Mouse (Mus musculus): ENCODE results near the gene Abhd17a. TPM values are rescaled to one million over a fixed set of nuclear protein-coding genes. Genes with fewer than 3 reads are reported as not detected.

Abhd17a gene
- polyA plus RNA-seq, 2 experiments = 41.2 to 55.0 TPM

DNA sequence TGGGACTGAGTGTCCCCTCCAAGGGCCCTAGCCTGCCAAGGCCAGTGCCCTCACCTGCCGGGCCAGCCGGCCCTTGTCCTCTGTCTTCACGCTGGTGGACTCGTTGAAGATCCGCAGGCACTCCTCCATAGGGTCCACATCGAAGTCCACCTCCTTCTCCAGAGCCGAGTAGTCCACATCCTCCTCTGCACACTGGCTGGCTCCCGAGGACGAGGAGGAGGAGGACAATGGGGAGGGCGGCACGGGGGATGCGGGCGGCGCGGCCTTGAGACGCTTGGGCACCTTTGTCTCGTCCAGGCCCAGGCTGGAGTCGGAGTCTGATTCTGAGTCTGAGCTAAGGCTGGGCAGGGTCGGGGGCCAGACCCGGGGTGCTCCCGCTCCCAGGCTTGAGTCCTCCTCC is 40.9 kb downstream of the Abhd17a start:
- Histone ChIP-seq H3K27ac (no peak overlapping the region), H3K27me3 (ENCODE audit: control insufficient read depth, insufficient read depth, low read length) (no peaks in the 10 kb centered on the region), H3K4me1 (replicated peaks; ENCODE audit: control insufficient read depth in 2 of 2, insufficient read depth in 2 of 2, low read length in 1 of 2) (peaks cover 38 to 41% of the 10 kb centered on the region in 2 experiments), H3K4me3 (ENCODE audit: insufficient read depth in 1 of 2, low read depth in 2 of 2, low read length in 2 of 2) (no peak overlapping the region), H3K4me2 (ENCODE audit: low read depth) (no peak overlapping the region), H3K9me3 (ENCODE audit: control insufficient read depth, low read length) (no peaks in the 10 kb centered on the region), H3K36me3 (replicated peaks; ENCODE audit: control insufficient read depth, insufficient read depth, low read depth) (peaks cover 40% of the 10 kb centered on the region), H3K9ac (replicated peaks) (no peak overlapping the region)
- 85% methylated on average over 21 of the region's 21 CpGs for WGBS (ENCODE audit: insufficient replicate concordance)
- DNase-seq (ENCODE audit: low read depth in 3 of 3, low spot score in 3 of 3) (no peak), ATAC-seq (ENCODE audit: insufficient read depth) (no peak)
- no peak for TF ChIP-seq EP300 (IDR thresholded peaks at IDR 0.05; ENCODE audit: low read depth)
- TF ChIP-seq CTCF (IDR thresholded peaks at IDR 0.05; ENCODE audit: low read depth) = no peak

DNA sequence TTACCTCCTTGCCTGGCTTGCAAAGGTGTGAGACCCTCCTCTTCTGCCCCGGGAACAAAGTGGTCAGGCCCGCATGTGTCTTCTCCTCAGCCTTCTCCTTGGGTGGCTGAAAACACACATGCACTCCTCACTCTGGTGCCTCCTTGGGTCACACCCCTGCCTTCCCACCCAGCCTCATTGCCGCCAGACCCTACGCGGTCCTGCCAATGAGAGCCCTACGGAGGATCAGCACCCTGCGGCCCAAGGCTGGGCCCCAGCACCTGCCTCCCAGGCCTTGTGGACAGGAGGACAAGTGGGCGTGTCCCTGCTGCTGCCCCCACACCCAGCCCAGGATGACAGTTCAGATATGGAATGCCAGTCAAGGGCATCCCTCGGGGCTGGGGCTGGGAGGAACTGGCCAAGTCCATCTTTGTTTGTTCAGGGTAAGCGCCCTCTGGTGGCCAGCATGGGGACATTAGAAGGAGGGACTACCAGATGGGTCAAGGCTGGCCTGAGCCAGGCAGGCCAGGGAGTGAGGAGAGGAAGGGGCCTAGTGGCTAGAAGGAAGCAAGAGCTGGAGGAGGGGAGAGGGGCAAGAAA is 41.6 kb downstream of the Abhd17a start:
- no peaks in the 10 kb centered on the region for H3K9me3 ChIP-seq (ENCODE audit: control insufficient read depth, low read length)
- peak; percentile 96 for TF ChIP-seq CTCF (IDR thresholded peaks at IDR 0.05; ENCODE audit: low read depth)
- no peak for TF ChIP-seq EP300 (IDR thresholded peaks at IDR 0.05; ENCODE audit: low read depth)
- H3K36me3 ChIP-seq (replicated peaks; ENCODE audit: control insufficient read depth, insufficient read depth, low read depth) = peaks cover 48% of the 10 kb centered on the region
- no peak overlapping the region; the same call in 1 of the 2 replicates for H3K27ac ChIP-seq
- H3K4me2 ChIP-seq (ENCODE audit: low read depth) = no peak overlapping the region
- no peaks in the 10 kb centered on the region for H3K27me3 ChIP-seq (ENCODE audit: control insufficient read depth, insufficient read depth, low read length)
- peak in 1 of 3 experiments; percentile 54 for DNase-seq (ENCODE audit: low read depth in 3 of 3, low spot score in 3 of 3)
- no peak for ATAC-seq (ENCODE audit: insufficient read depth)
- no peak overlapping the region for H3K4me3 ChIP-seq (ENCODE audit: insufficient read depth in 1 of 2, low read depth in 2 of 2, low read length in 2 of 2)
- peaks cover 32 to 34% of the 10 kb centered on the region in 2 experiments for H3K4me1 ChIP-seq (replicated peaks; ENCODE audit: control insufficient read depth in 2 of 2, insufficient read depth in 2 of 2, low read length in 1 of 2)
- WGBS (ENCODE audit: insufficient replicate concordance) = 67% methylated on average over 10 of the region's 10 CpGs
- H3K9ac ChIP-seq (replicated peaks) = no peak overlapping the region

- Histone ChIP-seq H3K9me3 (ENCODE audit: control insufficient read depth, low read length) (no peaks in the 10 kb centered on the region), H3K27ac (peak overlapping the region; percentile 40), H3K36me3 (replicated peaks; ENCODE audit: control insufficient read depth, insufficient read depth, low read depth) (peaks cover 58% of the 10 kb centered on the region), H3K4me1 (replicated peaks; ENCODE audit: control insufficient read depth in 2 of 2, insufficient read depth in 2 of 2, low read length in 1 of 2) (peaks cover 22 to 25% of the 10 kb centered on the region in 2 experiments), H3K27me3 (ENCODE audit: control insufficient read depth, insufficient read depth, low read length) (no peaks in the 10 kb centered on the region), H3K9ac (replicated peaks) (no peak overlapping the region), H3K4me2 (ENCODE audit: low read depth) (peak overlapping the region; percentile 36), H3K4me3 (ENCODE audit: insufficient read depth in 1 of 2, low read depth in 2 of 2, low read length in 2 of 2) (no peak overlapping the region)
- ATAC-seq (ENCODE audit: insufficient read depth) = no peak
- no peak for DNase-seq (ENCODE audit: low read depth in 3 of 3, low spot score in 3 of 3)
- TF ChIP-seq EP300 (IDR thresholded peaks at IDR 0.05; ENCODE audit: low read depth) (no peak), CTCF (IDR thresholded peaks at IDR 0.05; ENCODE audit: low read depth) (no peak)
- WGBS (ENCODE audit: insufficient replicate concordance) = 88% methylated on average over 15 of the region's 15 CpGs
These were observed 42.6 kb downstream of the Abhd17a start for GRCm38 (mm10) chr10:80547539-80547938.

DNA sequence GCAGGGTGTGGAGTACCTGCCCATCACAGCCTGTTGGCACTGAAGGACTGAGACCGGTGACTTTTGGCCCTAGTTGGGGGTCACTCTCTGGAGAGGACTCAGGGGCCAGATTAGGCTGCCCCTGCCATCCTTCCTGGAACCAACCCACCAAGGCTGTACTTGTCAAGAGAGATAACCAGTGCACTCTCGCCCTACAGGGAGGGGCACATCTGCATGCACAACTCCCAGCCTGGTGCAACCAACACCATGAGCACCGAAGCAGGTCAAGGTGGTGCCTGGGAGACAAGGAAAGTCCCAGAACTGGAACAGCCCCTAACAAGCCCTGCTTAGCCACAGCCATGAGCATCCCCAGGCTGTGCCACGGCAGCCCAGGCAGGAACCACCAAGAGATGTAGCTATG is 43.2 kb downstream of the Abhd17a start:
- Histone ChIP-seq H3K4me3 (ENCODE audit: insufficient read depth in 1 of 2, low read depth in 2 of 2, low read length in 2 of 2) (no peak overlapping the region), H3K36me3 (replicated peaks; ENCODE audit: control insufficient read depth, insufficient read depth, low read depth) (peaks cover 64% of the 10 kb centered on the region), H3K9ac (replicated peaks) (peak overlapping the region; percentile 16; the same call in 1 of the 2 replicates), H3K4me1 (replicated peaks; ENCODE audit: control insufficient read depth in 2 of 2, insufficient read depth in 2 of 2, low read length in 1 of 2) (peaks cover 18 to 20% of the 10 kb centered on the region in 2 experiments), H3K9me3 (ENCODE audit: control insufficient read depth, low read length) (no peaks in the 10 kb centered on the region), H3K27ac (peak overlapping the region; percentile 40), H3K4me2 (ENCODE audit: low read depth) (peak overlapping the region; percentile 36), H3K27me3 (ENCODE audit: control insufficient read depth, insufficient read depth, low read length) (no peaks in the 10 kb centered on the region)
- WGBS (ENCODE audit: insufficient replicate concordance) = 33% methylated on average over 4 of the region's 4 CpGs
- ATAC-seq (ENCODE audit: insufficient read depth) = peak; percentile 76
- peak in 1 of 3 experiments; percentile 59 for DNase-seq (ENCODE audit: low read depth in 3 of 3, low spot score in 3 of 3)
- TF ChIP-seq EP300 (IDR thresholded peaks at IDR 0.05; ENCODE audit: low read depth) = no peak
- TF ChIP-seq CTCF (IDR thresholded peaks at IDR 0.05; ENCODE audit: low read depth) = no peak

DNA sequence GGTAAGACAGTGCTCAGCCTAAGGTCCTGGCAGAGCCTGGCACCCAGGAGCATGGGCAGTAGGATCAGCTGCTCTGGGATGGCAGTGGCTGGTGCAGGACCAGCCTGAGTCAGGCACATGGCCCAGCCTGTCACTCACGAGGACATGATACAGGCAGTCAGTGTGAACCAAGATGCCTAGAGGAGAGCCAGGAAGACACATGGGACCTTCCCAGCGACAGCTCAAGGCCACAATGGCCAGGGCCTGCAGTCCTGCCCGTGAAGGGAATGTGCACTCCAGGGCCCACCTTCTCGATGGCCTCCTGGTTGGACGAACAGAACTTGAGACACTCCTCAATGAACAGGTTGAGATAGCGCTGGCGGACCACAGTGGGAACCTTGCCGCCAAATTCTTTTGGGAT is 44.6 kb downstream of the Abhd17a start:
- Histone ChIP-seq H3K9me3 (ENCODE audit: control insufficient read depth, low read length) (no peaks in the 10 kb centered on the region), H3K4me1 (replicated peaks; ENCODE audit: control insufficient read depth in 2 of 2, insufficient read depth in 2 of 2, low read length in 1 of 2) (peaks cover 18 to 20% of the 10 kb centered on the region in 2 experiments), H3K4me2 (ENCODE audit: low read depth) (no peak overlapping the region), H3K36me3 (replicated peaks; ENCODE audit: control insufficient read depth, insufficient read depth, low read depth) (peaks cover 68% of the 10 kb centered on the region), H3K27me3 (ENCODE audit: control insufficient read depth, insufficient read depth, low read length) (no peaks in the 10 kb centered on the region), H3K27ac (no peak overlapping the region), H3K9ac (replicated peaks) (no peak overlapping the region), H3K4me3 (ENCODE audit: insufficient read depth in 1 of 2, low read depth in 2 of 2, low read length in 2 of 2) (no peak overlapping the region)
- no peak for DNase-seq (ENCODE audit: low read depth in 3 of 3, low spot score in 3 of 3)
- no peak for ATAC-seq (ENCODE audit: insufficient read depth)
- no peak for TF ChIP-seq CTCF (IDR thresholded peaks at IDR 0.05; ENCODE audit: low read depth)
- TF ChIP-seq EP300 (IDR thresholded peaks at IDR 0.05; ENCODE audit: low read depth) = no peak
- WGBS (ENCODE audit: insufficient replicate concordance) = 92% methylated on average over 8 of the region's 8 CpGs
